Mouse (Mus musculus) limb, embryonic 12.5 days (tissue): ENCODE results near the gene Serinc5. TPM values are rescaled to one million over a fixed set of nuclear protein-coding genes. Genes with fewer than 3 reads are reported as not detected.

Experiments
- ATAC-seq: fragments of 200-750 bp; cut with Nextera tagmentation; 2 replicates; pipeline ENCODE4 v1.8.0; 2017; ENCODE audit warnings: low read depth, moderate TSS enrichment; ENCODE audit not compliant: insufficient number of reproducible peaks, insufficient read depth, low FRiP score, low TSS enrichment
- H3K27ac ChIP-seq: fragments of 300-500 bp; sonication (generic); 2 replicates; pipeline ENCODE4 v1.5.1; 2016; ENCODE audit warnings: mild to moderate bottlenecking, moderate library complexity
- H3K27me3 ChIP-seq: fragments of 300-500 bp; sonication (generic); 2 replicates; pipeline ENCODE4 v1.6.1; 2016; ENCODE audit warnings: mild to moderate bottlenecking, moderate library complexity
- H3K36me3 ChIP-seq: fragments of 300-500 bp; sonication (generic); 2 replicates; pipeline ENCODE4 v1.6.1; 2016; ENCODE audit warnings: mild to moderate bottlenecking, moderate library complexity
- H3K4me1 ChIP-seq: fragments of 300-500 bp; sonication (generic); replicated peaks from 2 replicates; pipeline ENCODE4 v1.6.1; 2016
- H3K4me2 ChIP-seq: fragments of 300-500 bp; sonication (generic); 2 replicates; pipeline ENCODE4 v1.6.1; 2016; ENCODE audit warnings: mild to moderate bottlenecking, moderate library complexity
- H3K4me3 ChIP-seq: fragments of 300-500 bp; sonication (generic); replicated peaks from 2 replicates; pipeline ENCODE4 v1.5.1; 2016; ENCODE audit warnings: mild to moderate bottlenecking
- H3K9ac ChIP-seq: fragments of 300-500 bp; sonication (generic); replicated peaks from 2 replicates; pipeline ENCODE4 v1.6.1; 2016; ENCODE audit warnings: mild to moderate bottlenecking, moderate library complexity
- H3K9me3 ChIP-seq: fragments of 300-500 bp; sonication (generic); 2 replicates; pipeline ENCODE4 v1.6.1; 2016; ENCODE audit warnings: mild to moderate bottlenecking, moderate library complexity
- WGBS: fragments of 180-500 bp; shearing (Covaris S2); methylation state at CpG from one replicate; pipeline ENCODE4 v1.1.7; 2016; 5-methylcytosine and 5-hydroxymethylcytosine counted together
- polyA plus RNA-seq: library from polyadenylated mRNA; unstranded; fragments of >200 nt; fragmentation: Nextera tagmentation; extraction: Ambion mirVana; gene quantifications from 2 replicates; pipeline ENCODE4 v1.2.1, GENCODE M21; 2016

Gene Serinc5
- polyA plus RNA-seq, 1 experiment from 2014 or later = 10.2 TPM

- no peaks in the 10 kb centered on the region for H3K27me3 ChIP-seq
- H3K4me1 ChIP-seq = no peaks in the 10 kb centered on the region
- no peaks in the 10 kb centered on the region for H3K9me3 ChIP-seq
- H3K36me3 ChIP-seq = peaks cover 3% of the 10 kb centered on the region; the same call in 1 of the 2 replicates
- H3K4me3 ChIP-seq = no peak overlapping the region
- no peak overlapping the region for H3K4me2 ChIP-seq
- no peak for ATAC-seq
- H3K9ac ChIP-seq = no peak overlapping the region
- 85% methylated on average over 2 of the region's 2 CpGs for WGBS
- no peak overlapping the region for H3K27ac ChIP-seq
These were observed 78.2 kb downstream of the Serinc5 start for GRCm38 (mm10) chr13:92689061-92689460.

GRCm38 (mm10) chr13:92693866-92694550, 83.1 kb downstream of the Serinc5 start:
- H3K27ac ChIP-seq = no peak overlapping the region
- no peaks in the 10 kb centered on the region for H3K36me3 ChIP-seq
- H3K27me3 ChIP-seq = no peaks in the 10 kb centered on the region
- H3K9me3 ChIP-seq = no peaks in the 10 kb centered on the region
- H3K9ac ChIP-seq = no peak overlapping the region
- H3K4me1 ChIP-seq = 0 out of 2 replicates have a peak, but pooled peaks cover 5% of the 10 kb centered on the region
- WGBS = 80% methylated on average over 10 of the region's 10 CpGs
- no peak for ATAC-seq
- no peak overlapping the region for H3K4me2 ChIP-seq
- H3K4me3 ChIP-seq = no peak overlapping the region

- WGBS = 19% methylated on average over 5 of the region's 5 CpGs
These were observed 85.6 kb downstream of the Serinc5 start for GRCm38 (mm10) chr13:92696491-92696939.

GRCm38 (mm10) chr13:92697141-92697540, 86.2 kb downstream of the Serinc5 start:
- H3K4me3 ChIP-seq = no peak overlapping the region
- no peak for ATAC-seq
- H3K4me2 ChIP-seq = no peak overlapping the region
- H3K9ac ChIP-seq = no peak overlapping the region
- H3K36me3 ChIP-seq = no peaks in the 10 kb centered on the region
- H3K4me1 ChIP-seq = 0 out of 2 replicates have a peak, but pooled peaks cover 5% of the 10 kb centered on the region
- no peak overlapping the region for H3K27ac ChIP-seq
- no peaks in the 10 kb centered on the region for H3K9me3 ChIP-seq
- WGBS = 79% methylated on average over 4 of the region's 4 CpGs
- H3K27me3 ChIP-seq = no peaks in the 10 kb centered on the region

More at GRCm38 (mm10) chr13:92696491-92696939, 85.6 kb downstream of the Serinc5 start:
- Histone ChIP-seq H3K4me1 (0 out of 2 replicates have a peak, but pooled peaks cover 5% of the 10 kb centered on the region), H3K4me2 (no peak overlapping the region), H3K4me3 (no peak overlapping the region), H3K27me3 (no peaks in the 10 kb centered on the region), H3K36me3 (no peaks in the 10 kb centered on the region), H3K27ac (no peak overlapping the region), H3K9me3 (no peaks in the 10 kb centered on the region), H3K9ac (no peak overlapping the region)
- no peak for ATAC-seq

- 0 out of 2 replicates have a peak, but pooled peaks cover 5% of the 10 kb centered on the region for H3K4me1 ChIP-seq
- no peak for ATAC-seq
- no peak overlapping the region for H3K27ac ChIP-seq
These were observed 87.9 kb downstream of the Serinc5 start for GRCm38 (mm10) chr13:92698781-92699180.

GRCm38 (mm10) chr13:92699395-92699794, 88.5 kb downstream of the Serinc5 start:
- no peak for ATAC-seq
- no peak overlapping the region for H3K27ac ChIP-seq

More at GRCm38 (mm10) chr13:92698781-92699180, 87.9 kb downstream of the Serinc5 start:
- no peak overlapping the region for H3K4me2 ChIP-seq
- no peaks in the 10 kb centered on the region for H3K9me3 ChIP-seq
- no peak overlapping the region for H3K4me3 ChIP-seq
- 77% methylated on average over 9 of the region's 9 CpGs for WGBS
- no peaks in the 10 kb centered on the region for H3K27me3 ChIP-seq
- no peaks in the 10 kb centered on the region for H3K36me3 ChIP-seq
- no peak overlapping the region for H3K9ac ChIP-seq

GRCm38 (mm10) chr13:92702035-92702434, 91.1 kb downstream of the Serinc5 start:
- Histone ChIP-seq H3K27me3 (no peaks in the 10 kb centered on the region), H3K9ac (no peak overlapping the region), H3K4me1 (0 out of 2 replicates have a peak, but pooled peaks cover 2% of the 10 kb centered on the region), H3K27ac (no peak overlapping the region), H3K36me3 (peaks cover 2% of the 10 kb centered on the region; the same call in 1 of the 2 replicates), H3K4me2 (no peak overlapping the region), H3K4me3 (no peak overlapping the region), H3K9me3 (no peaks in the 10 kb centered on the region)
- WGBS = 85% methylated on average over 5 of the region's 5 CpGs
- ATAC-seq = no peak

More at GRCm38 (mm10) chr13:92699395-92699794, 88.5 kb downstream of the Serinc5 start:
- no peaks in the 10 kb centered on the region for H3K9me3 ChIP-seq
- WGBS = 95% methylated on average over 6 of the region's 6 CpGs
- H3K4me2 ChIP-seq = no peak overlapping the region
- no peak overlapping the region for H3K4me3 ChIP-seq
- H3K4me1 ChIP-seq = 0 out of 2 replicates have a peak, but pooled peaks cover 5% of the 10 kb centered on the region
- no peak overlapping the region for H3K9ac ChIP-seq
- H3K27me3 ChIP-seq = no peaks in the 10 kb centered on the region
- H3K36me3 ChIP-seq = no peaks in the 10 kb centered on the region

GRCm38 (mm10) chr13:92703241-92704027, 92.5 kb downstream of the Serinc5 start:
- WGBS = 72% methylated on average over 8 of the region's 8 CpGs
- H3K4me1 ChIP-seq = 0 out of 2 replicates have a peak, but pooled peaks cover 2% of the 10 kb centered on the region

GRCm38 (mm10) chr13:92704189-92704588, 93.3 kb downstream of the Serinc5 start:
- Histone ChIP-seq H3K27me3 (no peaks in the 10 kb centered on the region), H3K4me3 (no peak overlapping the region), H3K9ac (no peak overlapping the region), H3K36me3 (peaks cover 9% of the 10 kb centered on the region; the same call in 1 of the 2 replicates), H3K4me1 (0 out of 2 replicates have a peak, but pooled peaks cover 2% of the 10 kb centered on the region), H3K27ac (no peak overlapping the region), H3K4me2 (no peak overlapping the region), H3K9me3 (no peaks in the 10 kb centered on the region)
- 63% methylated on average over 7 of the region's 7 CpGs for WGBS
- ATAC-seq = no peak

More at GRCm38 (mm10) chr13:92703241-92704027, 92.5 kb downstream of the Serinc5 start:
- H3K36me3 ChIP-seq = peaks cover 8% of the 10 kb centered on the region; the same call in 1 of the 2 replicates
- H3K4me3 ChIP-seq = no peak overlapping the region
- H3K27ac ChIP-seq = no peak overlapping the region
- ATAC-seq = no peak
- no peak overlapping the region for H3K4me2 ChIP-seq
- no peaks in the 10 kb centered on the region for H3K9me3 ChIP-seq
- H3K27me3 ChIP-seq = no peaks in the 10 kb centered on the region
- H3K9ac ChIP-seq = no peak overlapping the region

- no peaks in the 10 kb centered on the region for H3K9me3 ChIP-seq
- no peak overlapping the region for H3K9ac ChIP-seq
- 0 out of 2 replicates have a peak, but pooled peaks cover 2% of the 10 kb centered on the region for H3K4me1 ChIP-seq
- no peak overlapping the region for H3K4me3 ChIP-seq
- H3K4me2 ChIP-seq = no peak overlapping the region
- WGBS = 90% methylated on average over 7 of the region's 7 CpGs
- ATAC-seq = no peak
- no peaks in the 10 kb centered on the region for H3K27me3 ChIP-seq
- H3K36me3 ChIP-seq = peaks cover 9% of the 10 kb centered on the region; the same call in 1 of the 2 replicates
- H3K27ac ChIP-seq = no peak overlapping the region
These were observed 94.2 kb downstream of the Serinc5 start for GRCm38 (mm10) chr13:92705016-92705535.
